Mouse (Mus musculus): Measurements from ENCODE around the gene Itgb7.

Itgb7 gene

DNA sequence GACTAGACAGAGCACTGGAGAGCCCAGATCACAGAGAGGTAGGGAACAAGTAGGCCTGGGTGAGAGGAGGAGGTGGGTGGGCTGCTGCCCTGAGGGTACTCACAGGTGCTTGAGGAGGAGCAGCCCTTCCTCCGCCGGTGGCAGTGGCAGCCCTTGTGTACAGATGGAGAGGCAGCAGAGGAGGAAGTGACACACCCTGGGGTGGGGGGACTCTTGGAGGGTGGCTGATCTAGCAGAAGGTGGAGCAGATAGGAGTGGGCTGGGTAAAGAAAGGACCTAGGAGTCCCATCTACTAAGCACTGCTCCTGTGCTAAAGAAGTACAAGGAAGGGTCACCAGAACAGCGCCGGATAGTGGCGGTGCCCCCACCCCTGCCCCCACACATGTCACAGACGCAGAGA, at the start of gene Itgb7:
Gene Itgb7 (minus strand): TSS at position 197 of the 400 bp plus-strand sequence.
- no peak for DNase-seq

DNA sequence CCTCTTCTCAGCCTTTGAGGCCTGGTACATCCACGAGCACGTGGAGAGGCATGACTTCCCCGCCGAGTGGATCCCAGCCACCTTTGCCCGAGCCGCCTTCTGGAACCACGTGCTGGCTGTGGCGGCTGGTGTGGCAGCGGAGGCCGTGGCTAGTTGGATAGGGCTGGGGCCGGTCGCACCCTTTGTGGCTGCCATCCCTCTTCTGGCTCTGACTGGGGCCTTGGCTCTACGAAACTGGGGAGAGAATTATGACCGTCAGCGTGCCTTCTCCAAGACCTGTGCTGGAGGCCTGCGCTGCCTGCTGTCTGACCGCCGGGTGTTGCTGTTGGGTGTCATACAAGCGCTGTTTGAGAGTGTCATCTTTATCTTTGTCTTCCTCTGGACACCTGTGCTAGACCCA, 48.9 kb upstream of the Itgb7 start:
- DNase-seq = no peak

DNA sequence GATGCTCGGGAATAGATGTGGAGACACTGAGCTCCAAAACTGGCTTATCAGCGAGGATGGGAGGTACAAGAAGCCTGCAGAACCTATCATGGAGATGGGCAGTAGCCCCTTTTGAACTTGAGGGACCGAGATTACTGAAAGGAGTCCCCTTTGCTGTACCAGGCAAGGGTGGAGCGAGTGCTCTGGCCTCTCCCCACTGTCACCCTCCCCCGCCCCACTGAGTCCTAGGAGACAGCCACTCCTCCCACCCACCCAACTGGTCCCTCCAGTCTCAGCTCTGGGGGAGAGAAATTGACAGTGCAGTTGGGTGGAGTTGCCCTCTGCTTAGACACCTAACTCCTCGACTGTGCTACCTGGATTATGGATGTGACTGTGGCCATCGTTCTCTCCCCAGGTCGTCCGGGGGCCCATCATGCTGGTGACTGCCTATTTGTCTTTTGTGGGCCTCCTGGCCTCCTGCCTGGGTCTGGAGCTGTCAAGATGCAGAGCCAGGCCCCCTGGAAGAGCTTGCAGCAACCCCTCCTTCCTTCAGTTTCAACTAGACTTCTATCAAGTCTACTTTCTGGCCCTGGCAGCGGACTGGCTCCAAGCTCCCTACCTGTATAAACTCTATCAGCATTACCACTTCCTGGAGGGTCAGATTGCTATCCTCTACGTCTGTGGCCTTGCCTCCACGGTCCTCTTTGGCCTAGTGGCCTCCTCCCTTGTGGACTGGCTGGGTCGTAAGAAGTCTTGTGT, 48.2 kb upstream of the Itgb7 start:
- no peak for DNase-seq

DNA sequence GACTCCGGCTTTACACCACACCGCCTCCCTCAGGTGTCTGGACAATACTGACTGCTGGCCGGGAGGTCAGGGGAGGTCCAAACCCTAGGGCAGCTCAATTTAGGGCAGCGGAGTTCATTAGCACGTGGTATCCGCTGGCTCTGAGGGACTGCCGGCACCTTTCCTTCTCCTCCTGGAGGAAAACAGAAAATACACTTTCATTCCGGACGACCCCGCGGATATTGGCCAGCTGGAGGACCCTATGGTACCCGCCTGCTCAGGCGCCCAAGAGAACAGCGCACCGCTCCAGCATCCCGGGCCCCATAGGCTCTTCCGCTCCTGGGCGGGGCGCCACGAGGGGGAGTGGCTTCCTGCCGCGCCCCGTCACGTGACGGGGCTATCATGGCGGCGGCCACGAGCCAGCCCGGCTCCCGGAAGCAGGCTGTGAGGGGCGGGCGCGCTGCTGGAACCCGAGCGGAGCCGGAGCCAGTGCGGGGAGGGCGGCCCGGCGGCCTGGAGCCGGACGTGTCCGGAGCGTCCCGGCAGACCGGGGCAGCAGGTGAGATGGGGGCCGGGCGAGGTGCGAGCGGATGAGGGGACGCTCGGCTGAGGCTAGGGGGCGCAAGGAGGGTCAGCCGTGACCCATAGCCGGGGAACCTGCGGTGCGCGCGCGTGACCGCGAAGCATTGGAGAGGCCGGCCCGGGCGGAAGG, 47.5 kb upstream of the Itgb7 start, which contains the start of gene Mfsd5:
Gene Mfsd5 (plus strand): TSS at position 363 of the 691 bp plus-strand sequence.
- DNase-seq = peak; percentile 96

DNA sequence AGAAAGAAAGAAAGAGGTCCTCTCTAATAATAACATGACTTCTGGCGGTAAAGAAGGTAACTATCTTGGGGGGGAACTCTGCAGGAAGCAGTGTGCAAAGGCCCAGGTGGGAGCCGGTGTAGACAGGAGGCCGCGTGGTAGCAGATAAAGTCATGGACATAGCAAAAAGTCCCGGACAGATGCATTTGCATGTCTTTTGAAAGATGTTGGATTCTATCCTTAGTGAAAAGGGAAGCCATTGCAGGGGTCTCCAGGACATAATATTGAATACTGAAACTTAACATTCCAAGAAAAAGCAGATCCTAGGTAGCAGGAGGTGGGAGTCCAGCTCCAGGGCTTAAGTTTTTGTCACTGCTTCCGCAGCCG, 47.0 kb upstream of the Itgb7 start:
- DNase-seq = no peak

DNA sequence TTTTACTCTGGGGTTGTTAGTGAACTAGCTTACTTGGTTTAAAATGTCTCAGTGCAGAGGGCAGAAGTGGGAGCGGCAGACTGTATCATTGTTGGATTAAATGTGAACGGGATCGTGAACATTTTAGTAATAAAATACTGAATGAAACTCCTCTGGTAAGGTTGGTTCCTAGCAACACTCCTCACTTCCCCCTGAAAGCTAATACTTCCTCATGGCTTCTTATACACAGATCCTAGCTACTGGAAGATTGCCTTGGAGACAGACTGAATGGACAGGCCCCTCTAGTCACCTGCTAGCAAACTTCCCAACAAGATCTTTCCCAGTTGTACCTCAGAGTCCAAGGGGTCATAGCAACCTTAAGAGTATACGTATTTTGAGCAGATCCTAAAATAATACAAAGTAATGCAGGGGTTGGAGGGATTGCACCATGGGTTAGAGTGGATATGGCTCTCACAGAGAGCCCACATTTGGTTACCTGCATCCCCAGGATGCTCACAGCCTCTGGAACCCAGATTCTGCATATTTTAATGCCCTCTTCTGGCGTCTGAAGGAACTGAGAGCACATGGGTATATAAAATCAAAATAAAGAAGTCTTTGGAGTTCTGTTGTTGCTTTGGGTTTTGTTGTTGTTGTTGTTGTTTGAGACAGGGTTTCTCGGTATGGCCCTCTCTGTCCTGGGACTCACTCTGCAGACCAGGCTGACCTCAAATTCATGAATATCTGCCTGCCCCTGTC, 42.4 kb upstream of the Itgb7 start:
- no peak for DNase-seq

DNA sequence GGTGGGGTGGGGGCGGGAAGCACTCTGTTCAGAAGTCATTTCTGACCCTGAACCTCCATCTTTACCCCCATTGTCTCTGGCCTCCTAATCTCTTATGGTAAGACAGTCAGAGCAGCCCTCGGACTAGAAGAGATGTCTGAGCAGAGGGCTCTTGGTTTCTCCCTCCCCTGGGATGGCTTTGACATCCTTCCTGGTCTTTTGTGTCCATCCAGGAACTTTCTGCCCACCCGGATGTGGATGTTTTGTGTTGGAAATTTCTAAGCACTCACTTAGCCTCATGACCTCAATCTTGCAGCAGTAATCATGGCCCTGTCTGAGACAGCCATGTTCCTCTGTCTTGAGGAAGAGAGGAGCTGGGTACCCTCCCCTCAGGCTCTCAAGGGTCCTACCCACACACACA, 39.7 kb upstream of the Itgb7 start:
- peak; percentile 20 for DNase-seq

DNA sequence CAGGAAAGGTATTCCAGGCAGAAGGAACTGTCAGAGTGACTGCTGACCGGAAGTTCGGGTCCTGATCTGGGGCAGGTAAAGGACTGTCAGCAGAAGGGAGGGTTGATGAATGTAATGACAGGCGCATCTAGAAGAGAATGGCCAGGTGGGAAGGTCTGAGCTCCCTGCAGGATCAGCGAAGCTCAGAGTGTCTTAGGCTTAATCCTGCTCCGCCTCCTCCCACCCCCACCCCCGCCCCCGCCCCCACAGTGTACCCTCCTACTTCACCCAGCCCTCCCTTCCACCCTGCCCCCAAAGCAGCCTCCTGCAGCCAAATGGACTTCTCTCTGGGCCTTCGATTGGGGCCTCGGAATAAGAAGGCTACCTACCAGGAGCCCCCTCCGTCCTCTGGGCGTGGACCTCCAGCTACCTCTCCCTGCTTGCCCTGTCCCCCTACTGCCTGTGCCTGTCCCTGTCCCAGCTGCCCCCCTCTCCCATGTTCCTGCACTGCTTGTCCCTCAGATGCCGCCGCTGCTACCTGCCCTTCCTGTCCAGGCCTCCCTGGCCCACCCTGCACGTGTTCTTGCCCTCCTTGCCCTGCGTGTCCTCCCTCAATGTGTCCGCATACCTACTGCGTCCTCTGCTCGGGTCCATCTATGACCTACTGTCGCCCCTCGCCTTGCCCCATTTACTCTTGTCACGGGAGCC, 38.7 kb upstream of the Itgb7 start, which contains the start of gene Gm9918:
Gene Gm9918 (plus strand): TSS at position 290 of the 687 bp plus-strand sequence.
- DNase-seq = peak; percentile 21

DNA sequence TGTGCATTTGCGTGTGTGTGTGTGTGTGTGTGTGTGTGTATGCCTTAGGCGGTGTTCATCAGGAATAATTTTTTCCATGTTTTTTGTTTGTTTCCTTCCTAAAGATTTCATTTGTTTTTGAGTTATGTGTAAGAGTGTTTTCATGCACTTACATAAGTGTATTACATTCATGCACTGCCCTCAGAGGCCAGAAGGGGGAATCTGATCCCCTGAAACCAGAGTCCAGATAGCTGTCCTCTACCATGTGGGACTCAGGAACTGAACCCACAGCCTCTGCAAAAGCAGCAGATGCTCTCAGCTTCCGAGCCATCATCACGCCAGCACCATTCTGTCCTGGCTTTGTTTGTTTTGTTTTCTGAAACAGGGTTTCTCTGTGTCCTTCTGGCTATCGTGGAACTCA, 33.8 kb upstream of the Itgb7 start:
- no peak for DNase-seq

DNA sequence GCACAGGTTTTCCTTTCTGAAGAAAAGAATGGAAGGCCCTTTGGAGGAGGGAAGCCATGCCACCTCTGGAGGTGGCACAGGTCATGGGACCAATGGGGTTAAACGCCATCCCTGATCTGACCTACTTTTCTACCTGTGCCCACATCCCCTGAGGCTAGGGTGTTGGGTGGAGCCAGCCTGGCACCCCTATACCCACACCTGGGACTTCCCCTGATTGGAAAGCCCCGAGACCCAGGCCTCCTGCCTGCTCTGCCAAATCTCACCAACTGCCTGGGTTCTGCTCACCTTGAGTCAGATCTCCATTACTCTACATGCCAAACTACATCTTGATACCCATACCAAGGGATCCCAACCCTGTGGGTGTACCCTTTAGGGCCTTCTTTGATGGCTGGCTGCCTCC, 31.3 kb upstream of the Itgb7 start:
- DNase-seq = no peak

DNA sequence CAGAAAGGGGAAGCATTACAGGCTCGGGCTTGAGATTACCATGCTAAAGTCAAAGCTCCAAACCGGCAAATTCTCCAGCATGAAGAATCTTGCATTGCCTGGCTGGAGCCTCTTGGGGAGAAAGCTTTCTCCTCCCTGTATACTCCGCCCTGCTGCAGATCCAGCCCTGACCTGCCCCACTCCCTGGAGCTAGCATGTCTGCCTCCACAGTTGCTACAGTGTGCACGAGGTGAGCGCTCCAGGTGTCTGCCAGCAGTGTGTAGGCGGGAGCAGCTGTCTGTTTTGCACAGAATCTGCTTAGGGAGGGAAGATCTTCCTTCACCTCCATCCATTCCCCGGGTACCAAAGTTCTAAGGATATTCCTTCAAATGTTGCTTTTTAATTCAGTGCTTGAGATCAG, 30.8 kb upstream of the Itgb7 start:
- DNase-seq = no peak

DNA sequence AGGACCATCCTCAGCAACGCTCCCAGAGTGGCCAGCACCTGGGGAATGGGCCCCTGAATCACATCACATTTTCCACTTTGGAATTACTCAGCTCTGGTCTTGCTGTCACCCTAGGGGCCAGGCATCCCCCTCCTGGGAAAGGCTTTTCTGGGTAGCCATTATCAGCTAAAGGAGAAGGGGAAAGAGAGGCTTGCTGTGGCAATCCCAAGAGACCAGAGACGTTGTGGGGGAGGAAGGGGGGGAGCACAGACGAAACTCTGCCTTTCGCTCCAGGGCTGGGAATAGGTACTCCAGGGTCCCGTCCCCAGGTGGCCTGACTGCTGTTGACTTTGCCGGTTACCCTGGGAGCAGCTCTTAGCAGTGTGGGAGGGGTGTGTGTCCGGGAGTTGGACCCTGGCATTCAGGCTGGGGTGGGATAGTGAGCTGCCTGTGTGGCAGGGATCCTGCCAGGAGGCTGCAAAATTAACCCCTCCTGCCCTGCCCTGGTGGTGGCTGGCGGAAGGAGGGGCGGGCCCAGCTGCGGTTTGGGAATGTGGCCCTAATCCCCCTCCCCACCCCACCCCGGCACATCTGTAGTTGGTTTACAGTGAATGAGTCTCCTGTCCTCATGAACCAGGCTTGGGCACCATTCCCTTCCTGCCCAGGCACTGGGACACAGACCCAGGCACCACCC, 27.0 kb upstream of the Itgb7 start:
- DNase-seq = peak; percentile 52

DNA sequence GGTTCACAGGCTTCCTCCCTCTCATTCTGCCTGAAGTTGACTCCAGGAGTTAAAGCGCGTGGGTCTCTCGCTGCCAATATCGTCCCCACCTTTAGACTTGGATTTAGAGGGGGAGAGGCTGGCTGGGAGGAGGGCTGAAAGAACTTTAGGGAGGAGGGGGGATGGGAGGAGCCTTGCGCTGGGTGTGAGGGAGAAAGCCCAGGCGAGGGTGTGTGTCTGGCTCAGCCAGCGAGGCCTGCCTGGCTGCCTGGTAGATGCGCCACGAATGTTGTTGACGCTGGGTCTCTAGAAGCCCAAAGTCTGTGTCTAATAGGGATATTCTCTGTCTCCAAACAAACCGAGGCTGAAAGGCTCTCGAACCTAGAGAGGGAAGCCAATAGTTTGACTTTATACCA, 26.3 kb upstream of the Itgb7 start:
- DNase-seq = peak; percentile 78

DNA sequence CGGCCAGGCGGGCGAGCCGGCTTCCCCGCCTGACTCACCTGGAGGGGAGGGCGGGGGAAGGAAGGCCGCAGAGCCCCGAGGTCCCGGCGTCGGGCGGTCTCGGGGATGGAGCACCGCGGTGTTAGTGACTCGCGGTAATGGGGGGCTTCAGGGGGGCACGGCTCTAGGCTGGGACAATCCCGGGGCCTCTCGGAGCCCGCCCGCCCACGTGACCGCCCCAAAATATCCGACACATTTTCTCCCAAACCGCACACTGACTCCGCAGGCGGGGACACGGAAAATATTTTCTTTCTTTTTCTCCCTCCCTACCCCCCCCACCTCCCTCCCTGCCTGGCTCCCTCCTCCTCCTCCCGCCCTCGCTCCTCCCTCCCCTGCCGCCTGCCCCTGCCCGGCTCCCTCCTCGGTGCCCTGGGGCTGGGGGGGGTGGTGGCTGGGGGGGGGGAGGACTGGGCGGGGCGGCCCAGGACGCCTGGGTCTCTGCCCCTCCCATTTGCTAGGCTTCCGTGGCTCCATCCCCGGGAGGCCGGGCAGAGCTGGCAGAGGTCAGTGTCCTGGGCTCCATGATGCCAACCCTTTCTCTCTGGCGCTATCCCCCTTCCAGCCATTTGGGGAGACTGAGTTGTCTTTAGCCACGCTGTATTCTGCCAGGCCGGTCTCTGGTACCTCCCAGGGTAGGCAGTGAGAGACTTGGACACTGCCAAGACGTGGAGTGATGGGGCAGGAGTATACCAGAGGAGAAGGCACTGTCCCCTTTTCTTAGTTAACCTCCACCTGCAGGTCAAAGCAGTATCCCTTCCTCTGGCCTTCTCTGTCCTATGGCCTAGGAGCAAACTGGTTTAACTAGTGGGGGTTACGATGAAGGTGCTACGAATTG, 25.7 kb upstream of the Itgb7 start, which contains the start of gene Rarg:
Gene Rarg (minus strand): TSS at position 316 of the 874 bp plus-strand sequence.
- peak; percentile 66 for DNase-seq

DNA sequence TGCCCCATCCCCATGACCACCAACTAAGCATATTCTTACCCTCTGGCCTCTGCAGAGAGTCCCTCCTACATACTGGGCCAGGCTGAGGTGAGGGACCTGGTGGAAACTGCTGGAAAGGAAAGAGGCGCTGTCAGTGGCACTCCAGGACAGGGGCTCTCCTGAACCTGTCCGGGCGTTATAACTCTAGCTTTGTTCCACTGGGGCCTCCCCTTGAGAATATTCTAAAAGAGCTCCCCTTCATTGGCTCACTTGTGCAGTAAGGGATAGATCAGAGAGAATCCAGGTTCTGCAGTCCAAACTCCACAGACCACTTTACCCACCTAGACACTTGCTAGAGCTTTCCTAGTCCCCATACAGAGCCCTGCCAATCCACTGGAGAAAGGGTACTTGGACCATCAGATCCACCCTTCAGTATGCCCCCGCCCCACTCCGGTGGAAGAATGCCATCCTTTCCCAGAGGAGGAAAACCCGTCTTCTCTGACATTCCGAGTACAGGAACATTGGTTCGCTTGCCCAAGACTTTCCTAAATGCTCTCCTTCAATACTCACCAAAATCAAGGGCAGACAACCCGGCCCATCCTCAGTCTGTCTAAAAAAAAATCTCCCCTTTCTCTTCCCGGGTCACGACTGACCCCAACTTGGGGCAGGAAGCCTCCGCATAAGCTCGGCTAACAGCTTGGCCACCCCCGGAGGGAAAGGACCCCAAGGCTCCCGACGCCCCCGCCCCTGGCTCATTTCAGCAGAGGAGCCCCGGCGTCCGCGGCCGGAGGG, 24.9 kb upstream of the Itgb7 start:
- DNase-seq = no peak

DNA sequence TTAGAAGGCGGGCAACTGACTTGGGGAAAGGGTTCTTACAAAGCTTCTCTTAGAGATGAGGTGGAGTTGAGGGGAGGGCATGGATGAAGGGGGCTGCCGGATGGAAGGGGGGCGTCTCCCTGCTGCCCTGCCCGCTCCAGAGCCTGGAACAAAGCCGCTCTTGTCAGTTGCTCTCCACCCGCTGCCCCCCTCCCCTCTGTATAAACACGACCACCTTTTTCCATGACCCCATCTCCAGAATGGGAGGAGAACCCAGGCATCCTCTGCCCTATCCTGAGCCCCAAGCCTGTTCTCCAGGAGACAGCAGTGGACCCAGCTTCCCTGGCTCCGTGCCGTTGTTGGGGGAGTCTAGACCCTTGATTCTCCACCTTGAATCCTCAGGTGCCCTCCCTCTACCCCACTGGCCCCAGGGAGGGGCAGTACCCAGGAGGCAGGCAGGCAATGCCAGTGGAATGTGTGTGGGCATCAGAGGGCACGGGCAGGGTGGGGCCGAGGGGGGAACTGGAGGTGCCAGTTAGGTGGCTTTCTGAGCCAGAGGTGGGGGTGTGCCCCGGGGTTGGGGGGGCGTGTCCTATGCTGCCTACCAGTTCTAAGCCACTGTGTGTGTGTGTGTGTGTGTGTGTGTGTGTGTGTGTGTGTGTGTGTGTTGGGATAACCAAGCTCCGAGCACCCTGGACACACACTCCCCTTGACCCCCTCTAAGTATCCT, 24.0 kb upstream of the Itgb7 start:
- DNase-seq = peak; percentile 44

DNA sequence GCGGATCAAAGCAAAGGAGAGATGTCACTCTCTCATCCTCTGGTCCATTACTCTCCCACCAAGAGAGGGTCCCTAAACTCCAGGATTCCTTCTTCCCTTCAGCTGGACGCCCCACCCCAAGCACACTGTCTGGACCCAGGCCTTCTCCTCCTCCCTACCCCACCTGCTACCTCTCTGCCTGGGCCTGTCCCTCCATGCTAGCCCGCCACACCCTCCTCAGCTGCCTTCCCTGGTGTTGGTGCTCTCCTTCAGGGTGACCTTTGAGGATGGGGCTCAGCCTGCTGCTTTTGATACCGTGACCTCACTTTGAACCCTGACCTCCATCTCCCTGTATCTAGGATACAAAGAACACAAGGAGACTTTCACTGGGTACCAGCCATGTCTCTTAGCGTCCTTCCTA, 18.8 kb upstream of the Itgb7 start:
- DNase-seq = no peak

DNA sequence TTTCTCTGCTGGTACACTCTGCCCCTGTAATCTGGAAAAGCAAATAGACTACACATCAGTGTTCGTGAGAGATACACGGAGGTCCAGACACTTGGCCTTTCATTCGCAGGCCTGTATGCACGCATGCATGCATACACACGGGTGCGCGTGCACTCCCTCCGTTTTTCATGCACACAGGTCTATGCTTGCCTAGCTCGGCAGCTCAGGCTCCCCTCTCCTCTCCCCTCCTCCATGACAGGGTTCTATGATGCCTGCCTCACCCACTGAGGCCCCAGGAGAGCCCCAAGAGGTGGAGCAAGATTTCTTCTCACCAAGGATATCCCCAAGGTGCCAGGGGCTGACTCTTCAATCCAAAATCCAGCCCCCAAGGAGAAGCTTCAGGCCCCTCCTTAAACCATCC, 18.2 kb upstream of the Itgb7 start:
- DNase-seq = no peak

DNA sequence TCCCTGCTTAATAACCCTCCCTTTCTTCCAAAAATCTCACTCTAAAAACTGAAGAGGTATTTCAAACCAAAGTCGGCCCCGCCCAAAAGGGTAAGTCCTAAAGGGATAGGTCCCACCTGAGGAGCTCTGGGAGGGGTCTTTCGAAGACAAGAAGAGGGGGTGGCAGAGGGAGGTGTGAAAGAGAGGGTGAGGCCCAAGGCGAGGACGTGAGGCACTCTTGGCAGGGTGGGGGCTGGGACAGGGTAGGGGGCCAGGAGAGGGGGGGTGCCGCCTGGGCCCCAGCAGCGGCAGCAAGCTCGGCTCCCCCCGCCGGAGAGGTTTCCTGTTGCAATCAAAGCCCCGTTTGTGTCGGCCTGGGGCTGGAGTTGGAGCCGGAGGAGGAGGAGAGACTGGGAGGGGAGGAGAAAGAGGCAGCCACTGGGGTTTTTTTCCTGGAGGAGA, 17.5 kb upstream of the Itgb7 start:
- DNase-seq = peak; percentile 80

DNA sequence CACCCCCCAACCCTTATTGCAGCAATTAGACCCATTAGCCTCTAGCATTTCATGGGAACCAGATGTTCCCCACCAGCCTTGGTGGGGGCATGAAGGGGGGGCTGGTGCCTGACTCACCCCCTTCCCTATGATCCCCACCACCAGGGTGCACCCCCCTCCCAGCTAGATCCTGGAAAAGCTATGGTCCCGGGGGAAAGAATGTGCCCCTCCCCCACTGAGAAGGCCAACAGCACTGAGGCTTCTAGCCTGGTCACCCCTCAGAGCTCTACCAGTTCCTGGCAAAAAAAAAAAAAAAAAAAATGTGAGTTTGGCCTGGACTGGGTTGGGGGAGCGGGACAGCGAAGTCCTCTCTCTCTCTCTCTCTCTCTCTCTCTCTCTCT, 17.1 kb upstream of the Itgb7 start:
- peak; percentile 70 for DNase-seq
